Mouse (Mus musculus) liver, embryonic 16.5 days (tissue): Measurements from ENCODE around the gene Kcnq1. TPM values are rescaled to one million over a fixed set of nuclear protein-coding genes. Genes with fewer than 3 reads are reported as not detected.

Experiments used
- ATAC-seq: fragments of 200-750 bp; cut with Nextera tagmentation; 2 replicates; pipeline ENCODE4 v1.8.0; 2017; ENCODE audit warnings: low read depth, mild to moderate bottlenecking, moderate number of reproducible peaks, moderate library complexity
- H3K27ac ChIP-seq: fragments of 300-500 bp; sonication (generic); 2 replicates; pipeline ENCODE4 v1.5.1; 2014; ENCODE audit warnings: mild to moderate bottlenecking, low read length
- H3K27me3 ChIP-seq: fragments of 300-500 bp; sonication (generic); 2 replicates; pipeline ENCODE4 v1.6.1; 2014; ENCODE audit warnings: low read depth, low read length, mixed read lengths; ENCODE audit not compliant: control insufficient read depth, insufficient read depth
- H3K36me3 ChIP-seq: fragments of 300-500 bp; sonication (generic); 2 replicates; pipeline ENCODE4 v1.6.1; 2014; ENCODE audit warnings: mild to moderate bottlenecking; ENCODE audit not compliant: control insufficient read depth, insufficient read depth
- H3K4me1 ChIP-seq: fragments of 300-500 bp; sonication (generic); 2 replicates; pipeline ENCODE4 v1.6.1; 2014; ENCODE audit warnings: low read depth, low read length, mixed read lengths; ENCODE audit not compliant: control insufficient read depth
- H3K4me2 ChIP-seq: fragments of 300-500 bp; sonication (generic); 2 replicates; pipeline ENCODE4 v1.6.1; 2014; ENCODE audit warnings: low read depth, low read length, mixed read lengths
- H3K4me3 ChIP-seq: fragments of 300-500 bp; sonication (generic); 2 replicates; pipeline ENCODE4 v1.5.1; 2014; ENCODE audit warnings: low read depth, mild to moderate bottlenecking, low read length
- H3K9ac ChIP-seq: fragments of 300-500 bp; sonication (generic); 2 replicates; pipeline ENCODE4 v1.6.1; 2014; ENCODE audit warnings: low read depth, low read length
- H3K9me3 ChIP-seq: fragments of 300-500 bp; sonication (generic); replicated peaks from 2 replicates; pipeline ENCODE4 v1.6.1; 2016; ENCODE audit warnings: low read length; ENCODE audit not compliant: control insufficient read depth
- WGBS: fragments of 180-500 bp; shearing (Covaris S2); extraction: QIAGEN DNeasy Blood & Tissue Kit; methylation state at CpG from one replicate; pipeline ENCODE4 v1.1.7; 2014; ENCODE audit not compliant: insufficient replicate concordance; 5-methylcytosine and 5-hydroxymethylcytosine counted together
- polyA plus RNA-seq: library from polyadenylated mRNA; unstranded; fragments of >200 nt; fragmentation: Nextera tagmentation; extraction: Ambion mirVana; gene quantifications from 2 replicates; pipeline ENCODE4 v1.2.1, GENCODE M21; 2015

Kcnq1 gene
- polyA plus RNA-seq: 0.36 and 0.65 TPM in 2 replicates

DNA sequence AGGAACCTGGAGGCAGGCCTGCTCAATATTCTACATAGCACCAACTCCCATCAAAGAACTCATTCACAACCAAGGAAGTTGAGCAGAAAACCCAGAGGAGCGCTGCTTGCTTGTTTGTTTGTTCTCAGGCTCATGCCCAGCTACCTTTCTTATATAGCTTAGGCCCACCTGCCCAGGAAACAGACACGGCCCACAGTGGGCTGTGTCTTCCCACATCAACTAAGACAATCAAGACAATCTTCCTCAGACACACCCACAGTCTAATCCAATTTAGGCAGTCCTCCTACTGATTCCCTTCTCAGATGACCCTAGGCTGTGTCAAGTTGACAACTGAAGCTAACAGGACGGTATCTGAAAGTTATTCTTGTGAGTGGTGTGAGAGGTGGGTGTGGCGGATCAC, at the start of gene Kcnq1:
Kcnq1 (plus strand) TSS at position 301 of the 400 bp plus-strand sequence.
- Histone ChIP-seq H3K9me3 (no peaks in the 10 kb centered on the region), H3K27me3 (peaks cover 43% of the 10 kb centered on the region), H3K9ac (no peak within 1 kb of the TSS), H3K27ac (no peak within 1 kb of the TSS), H3K4me1 (no peaks in the 10 kb centered on the region; the same call in 1 of the 2 replicates), H3K4me2 (peak within 1 kb of the TSS; percentile 55), H3K36me3 (no peaks in the 10 kb centered on the region), H3K4me3 (peak within 1 kb of the TSS; percentile 39)
- no peak for ATAC-seq
- 51% methylated on average over 4 of the region's 4 CpGs for WGBS

GRCm38 (mm10) chr7:143057023-143057422, 49.1 kb upstream of the Kcnq1 start:
- H3K4me1 ChIP-seq: peaks cover 74% of the 10 kb centered on the region
- H3K4me2 ChIP-seq: peak overlapping the region; percentile 43; the same call in 1 of the 2 replicates
- peak overlapping the region; percentile 16; the same call in 1 of the 2 replicates for H3K27ac ChIP-seq
- H3K36me3 ChIP-seq: no peaks in the 10 kb centered on the region; the same call in 1 of the 2 replicates
- WGBS: 26% methylated on average over 5 of the region's 5 CpGs
- H3K9me3 ChIP-seq: no peaks in the 10 kb centered on the region
- no peak overlapping the region for H3K9ac ChIP-seq
- no peaks in the 10 kb centered on the region for H3K27me3 ChIP-seq
- no peak for ATAC-seq
- no peak overlapping the region for H3K4me3 ChIP-seq

GRCm38 (mm10) chr7:143057667-143058220, 48.4 kb upstream of the Kcnq1 start:
- peak; percentile 49 for ATAC-seq
- H3K9ac ChIP-seq: 0 out of 2 replicates have a peak overlapping the region, but pooled peaks have one; percentile 27
- 7% methylated on average over 9 of the region's 9 CpGs for WGBS

DNA sequence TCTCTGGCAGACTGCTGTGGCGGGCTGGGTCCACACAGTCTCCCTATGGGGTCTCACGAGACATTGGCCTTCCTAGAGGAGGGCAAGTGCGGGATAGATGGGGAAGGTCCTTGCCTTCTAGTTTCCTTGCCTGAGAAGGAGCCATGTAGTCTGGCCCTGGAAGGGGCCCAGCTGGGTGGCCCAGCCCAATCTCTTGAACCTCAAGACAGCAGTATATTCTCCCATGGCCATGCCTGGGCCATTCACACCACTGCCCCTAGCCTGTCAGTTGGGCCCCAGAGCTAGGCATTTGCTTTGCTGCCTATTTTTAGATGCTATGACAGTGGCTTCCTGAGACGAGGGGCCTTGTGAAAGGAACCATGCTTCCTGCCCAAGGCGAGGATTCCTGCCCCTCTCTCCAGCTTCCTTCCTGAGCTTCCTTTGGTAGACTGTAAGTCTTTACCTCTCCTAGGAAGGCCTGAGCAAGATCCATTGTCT, 47.9 kb upstream of the Kcnq1 start:
- peak overlapping the region; percentile 77 for H3K27ac ChIP-seq
- H3K4me3 ChIP-seq: no peak overlapping the region
- peak; percentile 25; the same call in 1 of the 2 replicates for ATAC-seq
- no peaks in the 10 kb centered on the region for H3K9me3 ChIP-seq
- 20% methylated on average over 5 of the region's 5 CpGs for WGBS
- H3K36me3 ChIP-seq: peaks cover 6% of the 10 kb centered on the region
- peak overlapping the region; percentile 43 for H3K4me2 ChIP-seq
- no peak overlapping the region for H3K9ac ChIP-seq
- no peaks in the 10 kb centered on the region for H3K27me3 ChIP-seq
- H3K4me1 ChIP-seq: peaks cover 70% of the 10 kb centered on the region

More at GRCm38 (mm10) chr7:143057667-143058220, 48.4 kb upstream of the Kcnq1 start:
- peak overlapping the region; percentile 43 for H3K4me2 ChIP-seq
- H3K4me3 ChIP-seq: no peak overlapping the region
- H3K9me3 ChIP-seq: no peaks in the 10 kb centered on the region
- H3K4me1 ChIP-seq: peaks cover 71% of the 10 kb centered on the region
- peak overlapping the region; percentile 77 for H3K27ac ChIP-seq
- peaks cover under 1% of the 10 kb centered on the region; the same call in 1 of the 2 replicates for H3K36me3 ChIP-seq
- H3K27me3 ChIP-seq: no peaks in the 10 kb centered on the region

- Histone ChIP-seq H3K27me3 (no peaks in the 10 kb centered on the region), H3K4me1 (peaks cover 60% of the 10 kb centered on the region), H3K27ac (peak overlapping the region; percentile 54), H3K4me3 (no peak overlapping the region), H3K36me3 (peaks cover 11% of the 10 kb centered on the region), H3K9ac (0 out of 2 replicates have a peak overlapping the region, but pooled peaks have one; percentile 4), H3K4me2 (no peak overlapping the region), H3K9me3 (no peaks in the 10 kb centered on the region)
- WGBS: 33% methylated on average over 5 of the region's 5 CpGs
- ATAC-seq: no peak
Observed at GRCm38 (mm10) chr7:143059202-143059870, 46.8 kb upstream of the Kcnq1 start.

DNA sequence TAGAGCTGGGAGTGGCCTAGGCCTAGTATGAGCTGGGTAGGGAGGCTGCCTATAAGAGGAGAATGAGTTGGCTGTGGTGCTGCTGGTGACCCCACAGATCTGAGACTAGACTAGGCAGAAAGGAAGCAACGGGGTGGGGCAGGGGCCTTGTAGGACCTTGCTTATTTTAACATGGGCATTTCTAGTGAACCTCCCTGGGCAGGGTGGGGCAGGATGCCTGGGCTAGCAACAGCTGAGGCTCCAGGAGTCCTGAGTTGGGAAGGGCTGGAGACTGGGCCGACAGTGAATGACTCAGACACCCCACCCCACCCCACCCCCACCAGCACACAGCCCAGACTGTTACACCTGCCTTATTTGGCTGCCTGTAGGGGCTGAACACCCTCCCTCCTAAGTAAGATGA, 43.5 kb upstream of the Kcnq1 start:
- H3K4me2 ChIP-seq: no peak overlapping the region
- no peaks in the 10 kb centered on the region for H3K27me3 ChIP-seq
- H3K36me3 ChIP-seq: peaks cover 23% of the 10 kb centered on the region
- ATAC-seq: no peak
- no peak overlapping the region for H3K4me3 ChIP-seq
- peaks cover 27% of the 10 kb centered on the region for H3K4me1 ChIP-seq
- no peak overlapping the region for H3K27ac ChIP-seq
- WGBS: 57% methylated on average over 2 of the region's 2 CpGs
- H3K9ac ChIP-seq: no peak overlapping the region
- no peaks in the 10 kb centered on the region for H3K9me3 ChIP-seq

DNA sequence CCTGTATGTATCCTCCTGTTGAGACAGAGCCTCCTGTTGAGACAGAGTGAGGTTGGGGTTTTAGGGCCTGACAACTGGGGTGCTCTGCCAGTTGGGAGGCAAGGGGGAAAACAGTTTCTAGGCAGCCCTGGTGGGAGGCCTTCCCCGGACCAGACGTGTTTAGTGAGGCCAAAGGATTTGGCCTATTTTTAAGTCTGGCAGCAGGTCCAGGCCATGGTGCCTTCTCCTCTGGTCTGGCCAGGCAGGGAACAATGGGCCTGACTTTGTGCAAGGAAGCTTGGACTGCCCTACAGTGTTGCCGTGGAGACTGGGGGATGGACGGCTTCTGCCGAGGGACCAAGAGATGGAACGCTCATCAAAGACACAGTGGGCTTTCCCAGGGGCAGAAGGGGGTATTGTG, 41.9 kb upstream of the Kcnq1 start:
- Histone ChIP-seq H3K4me2 (no peak overlapping the region), H3K9me3 (no peaks in the 10 kb centered on the region), H3K27me3 (no peaks in the 10 kb centered on the region), H3K36me3 (peaks cover 23% of the 10 kb centered on the region), H3K27ac (no peak overlapping the region), H3K4me3 (no peak overlapping the region), H3K4me1 (peaks cover 17% of the 10 kb centered on the region), H3K9ac (no peak overlapping the region)
- no peak for ATAC-seq
- 75% methylated on average over 6 of the region's 6 CpGs for WGBS

DNA sequence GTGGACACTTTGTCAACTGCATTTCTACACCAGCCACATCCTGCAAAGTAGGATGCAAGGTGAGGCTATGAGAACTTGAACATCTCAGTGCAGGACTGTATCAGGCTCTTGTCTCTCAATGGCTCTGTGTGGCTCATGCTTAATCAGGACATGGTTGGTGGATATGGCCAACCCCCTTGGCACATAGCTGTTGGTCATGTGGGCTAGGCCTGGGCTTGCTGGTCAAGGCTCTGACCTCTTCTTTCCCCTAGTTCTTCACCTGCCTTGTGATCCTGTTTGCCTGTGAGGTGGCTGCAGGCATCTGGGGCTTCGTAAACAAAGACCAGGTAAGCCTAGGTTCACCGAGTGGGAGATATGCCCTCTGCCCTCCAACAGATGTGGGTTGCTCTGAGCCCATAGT, 40.5 kb upstream of the Kcnq1 start:
- no peaks in the 10 kb centered on the region for H3K27me3 ChIP-seq
- 76% methylated on average over 2 of the region's 2 CpGs for WGBS

GRCm38 (mm10) chr7:143067469-143067868, 38.7 kb upstream of the Kcnq1 start:
- Histone ChIP-seq H3K4me1 (peaks cover 15% of the 10 kb centered on the region), H3K9me3 (no peaks in the 10 kb centered on the region), H3K27me3 (no peaks in the 10 kb centered on the region), H3K27ac (no peak overlapping the region), H3K36me3 (peaks cover 23% of the 10 kb centered on the region), H3K4me3 (no peak overlapping the region), H3K9ac (no peak overlapping the region), H3K4me2 (no peak overlapping the region)
- no peak for ATAC-seq
- WGBS: 68% methylated on average over 2 of the region's 2 CpGs

More for the DNA sequence above, 40.5 kb upstream of the Kcnq1 start:
- Histone ChIP-seq H3K4me1 (peaks cover 17% of the 10 kb centered on the region), H3K9me3 (no peaks in the 10 kb centered on the region), H3K36me3 (peaks cover 23% of the 10 kb centered on the region), H3K4me2 (no peak overlapping the region), H3K4me3 (no peak overlapping the region), H3K9ac (no peak overlapping the region), H3K27ac (no peak overlapping the region)
- no peak for ATAC-seq
